Mouse (Mus musculus): ENCODE measurements around the gene Agap2. TPM values are rescaled to one million over a fixed set of nuclear protein-coding genes. Genes with fewer than 3 reads are reported as not detected.

Agap2 gene
- polyA plus RNA-seq, 1 experiment = 15.6 TPM

DNA sequence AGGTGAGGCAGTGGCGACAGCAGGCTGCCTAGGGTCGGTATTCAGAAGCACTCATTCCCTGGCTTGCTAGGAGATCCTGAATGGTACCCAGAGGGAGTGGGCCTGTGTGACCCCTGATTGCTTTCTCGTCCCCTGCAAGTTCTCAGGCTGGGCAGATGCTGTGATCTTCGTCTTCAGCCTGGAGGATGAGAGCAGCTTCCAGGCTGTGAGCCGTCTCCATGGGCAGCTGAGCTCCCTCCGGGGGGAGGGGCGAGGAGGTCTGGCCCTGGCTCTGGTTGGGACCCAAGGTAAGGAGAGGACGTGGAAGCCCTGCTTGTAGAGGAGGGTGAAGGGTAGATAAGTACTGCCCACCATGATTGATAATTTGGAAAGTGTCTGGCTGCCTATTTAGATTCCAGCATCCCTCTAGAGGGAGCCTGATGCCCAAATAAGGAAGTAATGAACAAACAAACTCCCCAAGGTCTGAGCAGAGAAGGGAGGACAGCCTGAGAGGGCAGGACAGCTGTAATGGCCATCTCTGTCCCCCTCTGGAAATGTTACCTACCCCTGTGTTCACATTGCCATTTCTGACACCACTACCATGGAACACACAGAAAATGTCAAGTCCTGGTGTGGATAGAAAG lies 8.3 kb downstream of the Agap2 start:
- 58% methylated on average over 8 of the region's 8 CpGs for WGBS
- Histone ChIP-seq H3K27me3 (ENCODE audit: control insufficient read depth, insufficient read depth, low read length) (peaks cover 32% of the 10 kb centered on the region), H3K27ac (ENCODE audit: insufficient read depth, low read depth, low read length) (peak overlapping the region; percentile 39; the same call in 1 of the 2 replicates)

DNA sequence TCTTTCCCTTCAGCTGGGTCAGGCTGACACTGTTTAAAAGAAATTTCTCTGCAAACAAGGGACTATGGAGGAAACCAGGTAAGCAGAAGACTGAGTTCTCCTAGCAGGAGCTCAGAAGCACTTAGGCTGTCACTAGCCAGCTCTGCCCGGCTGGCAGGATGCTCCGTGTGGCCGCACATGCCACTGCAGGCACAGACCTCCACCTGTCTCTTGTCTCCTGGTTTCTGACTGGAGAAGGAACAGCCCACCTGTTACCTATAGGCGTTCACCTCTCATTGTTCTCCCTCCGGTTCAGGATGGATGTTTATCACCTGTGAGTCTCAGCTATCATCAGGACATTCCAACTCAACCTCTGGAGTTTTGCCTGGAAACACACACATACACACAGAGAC lies 8.8 kb downstream of the Agap2 start:
- H3K36me3 ChIP-seq (ENCODE audit: control insufficient read depth, insufficient read depth, low read length) = no peaks in the 10 kb centered on the region
- H3K27ac ChIP-seq (ENCODE audit: insufficient read depth, low read depth, low read length) = no peak overlapping the region
- H3K4me1 ChIP-seq (ENCODE audit: control insufficient read depth, insufficient read depth, insufficient read length, low read length) = peaks cover 15% of the 10 kb centered on the region
- WGBS = 21% methylated on average over 5 of the region's 5 CpGs
- peaks cover 27% of the 10 kb centered on the region for H3K27me3 ChIP-seq (ENCODE audit: control insufficient read depth, insufficient read depth, low read length)
- no peak for TF ChIP-seq CTCF (IDR thresholded peaks at IDR 0.05; ENCODE audit: extremely low read depth, insufficient read length, insufficient replicate concordance, low read depth, low read length)
- no peak for TF ChIP-seq POLR2A (IDR thresholded peaks at IDR 0.05; ENCODE audit: low read depth, low read length)
- no peak overlapping the region for H3K4me3 ChIP-seq (ENCODE audit: low read depth, low read length)

More for the DNA sequence above, 8.3 kb downstream of the Agap2 start:
- no peak for TF ChIP-seq POLR2A (IDR thresholded peaks at IDR 0.05; ENCODE audit: low read depth, low read length)
- no peak for TF ChIP-seq CTCF (IDR thresholded peaks at IDR 0.05; ENCODE audit: extremely low read depth, insufficient read length, insufficient replicate concordance, low read depth, low read length)
- Histone ChIP-seq H3K4me3 (ENCODE audit: low read depth, low read length) (no peak overlapping the region), H3K36me3 (ENCODE audit: control insufficient read depth, insufficient read depth, low read length) (no peaks in the 10 kb centered on the region), H3K4me1 (ENCODE audit: control insufficient read depth, insufficient read depth, insufficient read length, low read length) (peaks cover 15% of the 10 kb centered on the region)

- Histone ChIP-seq H3K4me1 (ENCODE audit: control insufficient read depth, insufficient read depth, insufficient read length, low read length) (peaks cover 9% of the 10 kb centered on the region), H3K27ac (ENCODE audit: insufficient read depth, low read depth, low read length) (no peak overlapping the region), H3K4me3 (ENCODE audit: low read depth, low read length) (no peak overlapping the region), H3K36me3 (ENCODE audit: control insufficient read depth, insufficient read depth, low read length) (no peaks in the 10 kb centered on the region), H3K27me3 (ENCODE audit: control insufficient read depth, insufficient read depth, low read length) (peaks cover 15% of the 10 kb centered on the region)
- WGBS = 82% methylated on average over 9 of the region's 9 CpGs
- TF ChIP-seq CTCF (IDR thresholded peaks at IDR 0.05; ENCODE audit: extremely low read depth, insufficient read length, insufficient replicate concordance, low read depth, low read length) (no peak), POLR2A (IDR thresholded peaks at IDR 0.05; ENCODE audit: low read depth, low read length) (no peak)
Observed at GRCm38 (mm10) chr10:127085052-127085451, 10.0 kb downstream of the Agap2 start.

GRCm38 (mm10) chr10:127085633-127086032 lies 10.5 kb downstream of the Agap2 start:
- Histone ChIP-seq H3K4me3 (ENCODE audit: low read depth, low read length) (no peak overlapping the region), H3K27me3 (ENCODE audit: control insufficient read depth, insufficient read depth, low read length) (peaks cover 13% of the 10 kb centered on the region), H3K27ac (ENCODE audit: insufficient read depth, low read depth, low read length) (no peak overlapping the region), H3K36me3 (ENCODE audit: control insufficient read depth, insufficient read depth, low read length) (no peaks in the 10 kb centered on the region), H3K4me1 (ENCODE audit: control insufficient read depth, insufficient read depth, insufficient read length, low read length) (peaks cover 10% of the 10 kb centered on the region)
- TF ChIP-seq CTCF (IDR thresholded peaks at IDR 0.05; ENCODE audit: extremely low read depth, insufficient read length, insufficient replicate concordance, low read depth, low read length) (no peak), POLR2A (IDR thresholded peaks at IDR 0.05; ENCODE audit: low read depth, low read length) (no peak)
- WGBS = 54% methylated on average over 6 of the region's 6 CpGs

GRCm38 (mm10) chr10:127090560-127091411 lies 15.7 kb downstream of the Agap2 start:
- peaks cover 13% of the 10 kb centered on the region for H3K4me1 ChIP-seq (ENCODE audit: control insufficient read depth, insufficient read depth, insufficient read length, low read length)
- H3K4me3 ChIP-seq (ENCODE audit: low read depth, low read length) = peak overlapping the region; percentile 32
- peaks cover 5% of the 10 kb centered on the region for H3K36me3 ChIP-seq (ENCODE audit: control insufficient read depth, insufficient read depth, low read length)
- 15% methylated on average over 57 of the region's 57 CpGs for WGBS
- no peak for TF ChIP-seq POLR2A (IDR thresholded peaks at IDR 0.05; ENCODE audit: low read depth, low read length)
- no peak for TF ChIP-seq CTCF (IDR thresholded peaks at IDR 0.05; ENCODE audit: extremely low read depth, insufficient read length, insufficient replicate concordance, low read depth, low read length)
- H3K27me3 ChIP-seq (ENCODE audit: control insufficient read depth, insufficient read depth, low read length) = peaks cover 15% of the 10 kb centered on the region
- no peak overlapping the region for H3K27ac ChIP-seq (ENCODE audit: insufficient read depth, low read depth, low read length)

GRCm38 (mm10) chr10:127091507-127092396 lies 16.7 kb downstream of the Agap2 start:
- WGBS = 16% methylated on average over 51 of the region's 51 CpGs
- TF ChIP-seq POLR2A (IDR thresholded peaks at IDR 0.05; ENCODE audit: low read depth, low read length) (no peak), CTCF (IDR thresholded peaks at IDR 0.05; ENCODE audit: extremely low read depth, insufficient read length, insufficient replicate concordance, low read depth, low read length) (no peak)
- Histone ChIP-seq H3K4me3 (ENCODE audit: low read depth, low read length) (peak overlapping the region; percentile 32), H3K36me3 (ENCODE audit: control insufficient read depth, insufficient read depth, low read length) (peaks cover 15% of the 10 kb centered on the region), H3K27ac (ENCODE audit: insufficient read depth, low read depth, low read length) (no peak overlapping the region), H3K4me1 (ENCODE audit: control insufficient read depth, insufficient read depth, insufficient read length, low read length) (peaks cover 13% of the 10 kb centered on the region), H3K27me3 (ENCODE audit: control insufficient read depth, insufficient read depth, low read length) (peaks cover 15% of the 10 kb centered on the region)
